Mouse (Mus musculus): ENCODE measurements at regions not wholly inside any gene's neighbourhood (a gene's known extent, or its start where the extent isn't known, plus 50 kb on each side); places are given as distances from the start of the nearest gene placed in this dataset.

GRCm38 (mm10) chr13:31465141-31465540 lies 90.8 kb upstream of the Foxq1 start:
- H3K4me1 ChIP-seq (replicated peaks; ENCODE audit: control insufficient read depth, insufficient read depth, low read length) = no peaks in the 10 kb centered on the region
- H3K4me2 ChIP-seq (replicated peaks; ENCODE audit: low read depth, low read length) = no peak overlapping the region
- no peak overlapping the region for H3K27ac ChIP-seq (ENCODE audit: low read depth, low read length)
- no peaks in the 10 kb centered on the region for H3K27me3 ChIP-seq (ENCODE audit: control insufficient read depth, insufficient read depth, low read length)
- no peaks in the 10 kb centered on the region for H3K9me3 ChIP-seq (ENCODE audit: control insufficient read depth, low read length)
- H3K4me3 ChIP-seq (ENCODE audit: low read depth, low read length) = no peak overlapping the region
- 87% methylated on average over 8 of the region's 8 CpGs for WGBS
- no peaks in the 10 kb centered on the region for H3K36me3 ChIP-seq (ENCODE audit: control insufficient read depth, insufficient read depth, low read length)
- H3K9ac ChIP-seq (ENCODE audit: low read depth, low read length) = no peak overlapping the region
- ATAC-seq (ENCODE audit: low FRiP score) (no peak), DNase-seq (ENCODE audit: low spot score) (no peak)

GRCm38 (mm10) chr13:31465711-31466110 lies 90.2 kb upstream of the Foxq1 start:
- ATAC-seq (ENCODE audit: low FRiP score) (no peak), DNase-seq (ENCODE audit: low spot score) (no peak)
- 82% methylated on average over 4 of the region's 4 CpGs for WGBS
- no peaks in the 10 kb centered on the region for H3K36me3 ChIP-seq (ENCODE audit: control insufficient read depth, insufficient read depth, low read length)
- H3K9ac ChIP-seq (ENCODE audit: low read depth, low read length) = no peak overlapping the region
- no peaks in the 10 kb centered on the region for H3K9me3 ChIP-seq (ENCODE audit: control insufficient read depth, low read length)
- H3K27me3 ChIP-seq (ENCODE audit: control insufficient read depth, insufficient read depth, low read length) = no peaks in the 10 kb centered on the region
- H3K27ac ChIP-seq (ENCODE audit: low read depth, low read length) = no peak overlapping the region
- no peak overlapping the region for H3K4me3 ChIP-seq (ENCODE audit: low read depth, low read length)
- no peak overlapping the region for H3K4me2 ChIP-seq (replicated peaks; ENCODE audit: low read depth, low read length)
- no peaks in the 10 kb centered on the region for H3K4me1 ChIP-seq (replicated peaks; ENCODE audit: control insufficient read depth, insufficient read depth, low read length)

GRCm38 (mm10) chr13:31468131-31468530 lies 87.8 kb upstream of the Foxq1 start:
- H3K9ac ChIP-seq (ENCODE audit: low read depth, low read length) = no peak overlapping the region
- DNase-seq (ENCODE audit: low spot score) (no peak), ATAC-seq (ENCODE audit: low FRiP score) (no peak)
- no peak overlapping the region for H3K27ac ChIP-seq (ENCODE audit: low read depth, low read length)
- H3K4me3 ChIP-seq (ENCODE audit: low read depth, low read length) = no peak overlapping the region
- H3K9me3 ChIP-seq (ENCODE audit: control insufficient read depth, low read length) = no peaks in the 10 kb centered on the region
- no peaks in the 10 kb centered on the region for H3K27me3 ChIP-seq (ENCODE audit: control insufficient read depth, insufficient read depth, low read length)
- no peak overlapping the region for H3K4me2 ChIP-seq (replicated peaks; ENCODE audit: low read depth, low read length)
- 84% methylated on average over 3 of the region's 3 CpGs for WGBS
- no peaks in the 10 kb centered on the region for H3K36me3 ChIP-seq (ENCODE audit: control insufficient read depth, insufficient read depth, low read length)
- no peaks in the 10 kb centered on the region for H3K4me1 ChIP-seq (replicated peaks; ENCODE audit: control insufficient read depth, insufficient read depth, low read length)

- Histone ChIP-seq H3K4me3 (ENCODE audit: low read depth, low read length) (no peak overlapping the region), H3K9ac (ENCODE audit: low read depth, low read length) (no peak overlapping the region), H3K9me3 (ENCODE audit: control insufficient read depth, low read length) (no peaks in the 10 kb centered on the region), H3K27ac (ENCODE audit: low read depth, low read length) (no peak overlapping the region), H3K27me3 (ENCODE audit: control insufficient read depth, insufficient read depth, low read length) (no peaks in the 10 kb centered on the region), H3K36me3 (ENCODE audit: control insufficient read depth, insufficient read depth, low read length) (no peaks in the 10 kb centered on the region), H3K4me1 (replicated peaks; ENCODE audit: control insufficient read depth, insufficient read depth, low read length) (no peaks in the 10 kb centered on the region), H3K4me2 (replicated peaks; ENCODE audit: low read depth, low read length) (no peak overlapping the region)
- DNase-seq (ENCODE audit: low spot score) = no peak
- ATAC-seq (ENCODE audit: low FRiP score) = no peak
- 73% methylated on average over 3 of the region's 3 CpGs for WGBS
These were observed 87.0 kb upstream of the Foxq1 start for GRCm38 (mm10) chr13:31468983-31469382.

- WGBS = 78% methylated on average over 5 of the region's 5 CpGs
- no peak overlapping the region for H3K4me2 ChIP-seq (replicated peaks; ENCODE audit: low read depth, low read length)
- no peaks in the 10 kb centered on the region for H3K36me3 ChIP-seq (ENCODE audit: control insufficient read depth, insufficient read depth, low read length)
- ATAC-seq (ENCODE audit: low FRiP score) (no peak), DNase-seq (ENCODE audit: low spot score) (no peak)
- no peaks in the 10 kb centered on the region for H3K9me3 ChIP-seq (ENCODE audit: control insufficient read depth, low read length)
- H3K27ac ChIP-seq (ENCODE audit: low read depth, low read length) = no peak overlapping the region
- no peak overlapping the region for H3K4me3 ChIP-seq (ENCODE audit: low read depth, low read length)
- no peaks in the 10 kb centered on the region for H3K4me1 ChIP-seq (replicated peaks; ENCODE audit: control insufficient read depth, insufficient read depth, low read length)
- H3K27me3 ChIP-seq (ENCODE audit: control insufficient read depth, insufficient read depth, low read length) = no peaks in the 10 kb centered on the region
- H3K9ac ChIP-seq (ENCODE audit: low read depth, low read length) = no peak overlapping the region
These were observed 83.6 kb upstream of the Foxq1 start for GRCm38 (mm10) chr13:31472366-31472765.

GRCm38 (mm10) chr13:31472804-31473203 lies 83.1 kb upstream of the Foxq1 start:
- Histone ChIP-seq H3K27ac (ENCODE audit: low read depth, low read length) (no peak overlapping the region), H3K9ac (ENCODE audit: low read depth, low read length) (no peak overlapping the region), H3K9me3 (ENCODE audit: control insufficient read depth, low read length) (no peaks in the 10 kb centered on the region), H3K36me3 (ENCODE audit: control insufficient read depth, insufficient read depth, low read length) (no peaks in the 10 kb centered on the region), H3K4me1 (replicated peaks; ENCODE audit: control insufficient read depth, insufficient read depth, low read length) (no peaks in the 10 kb centered on the region), H3K4me3 (ENCODE audit: low read depth, low read length) (no peak overlapping the region), H3K4me2 (replicated peaks; ENCODE audit: low read depth, low read length) (no peak overlapping the region), H3K27me3 (ENCODE audit: control insufficient read depth, insufficient read depth, low read length) (no peaks in the 10 kb centered on the region)
- DNase-seq (ENCODE audit: low spot score) (no peak), ATAC-seq (ENCODE audit: low FRiP score) (no peak)
- 65% methylated on average over 4 of the region's 4 CpGs for WGBS

GRCm38 (mm10) chr13:31473275-31473674 lies 82.7 kb upstream of the Foxq1 start:
- no peak overlapping the region for H3K27ac ChIP-seq (ENCODE audit: low read depth, low read length)
- no peak for DNase-seq (ENCODE audit: low spot score)
- H3K36me3 ChIP-seq (ENCODE audit: control insufficient read depth, insufficient read depth, low read length) = no peaks in the 10 kb centered on the region
- no peaks in the 10 kb centered on the region for H3K9me3 ChIP-seq (ENCODE audit: control insufficient read depth, low read length)
- ATAC-seq (ENCODE audit: low FRiP score) = no peak
- H3K27me3 ChIP-seq (ENCODE audit: control insufficient read depth, insufficient read depth, low read length) = no peaks in the 10 kb centered on the region
- no peak overlapping the region for H3K9ac ChIP-seq (ENCODE audit: low read depth, low read length)
- no peaks in the 10 kb centered on the region for H3K4me1 ChIP-seq (replicated peaks; ENCODE audit: control insufficient read depth, insufficient read depth, low read length)
- no peak overlapping the region for H3K4me2 ChIP-seq (replicated peaks; ENCODE audit: low read depth, low read length)
- H3K4me3 ChIP-seq (ENCODE audit: low read depth, low read length) = no peak overlapping the region
- WGBS = 86% methylated on average over 1 of the region's 1 CpGs

- Histone ChIP-seq H3K27me3 (ENCODE audit: control insufficient read depth, insufficient read depth, low read length) (no peaks in the 10 kb centered on the region), H3K36me3 (ENCODE audit: control insufficient read depth, insufficient read depth, low read length) (no peaks in the 10 kb centered on the region), H3K4me2 (replicated peaks; ENCODE audit: low read depth, low read length) (no peak overlapping the region), H3K4me3 (ENCODE audit: low read depth, low read length) (no peak overlapping the region), H3K9ac (ENCODE audit: low read depth, low read length) (no peak overlapping the region), H3K27ac (ENCODE audit: low read depth, low read length) (no peak overlapping the region), H3K4me1 (replicated peaks; ENCODE audit: control insufficient read depth, insufficient read depth, low read length) (no peaks in the 10 kb centered on the region), H3K9me3 (ENCODE audit: control insufficient read depth, low read length) (no peaks in the 10 kb centered on the region)
- WGBS = 87% methylated on average over 3 of the region's 3 CpGs
- no peak for ATAC-seq (ENCODE audit: low FRiP score)
- DNase-seq (ENCODE audit: low spot score) = no peak
These were observed 80.1 kb upstream of the Foxq1 start for GRCm38 (mm10) chr13:31475845-31476244.

GRCm38 (mm10) chr13:31477171-31477867 lies 78.6 kb upstream of the Foxq1 start:
- Histone ChIP-seq H3K27ac (ENCODE audit: low read depth, low read length) (no peak overlapping the region), H3K4me1 (replicated peaks; ENCODE audit: control insufficient read depth, insufficient read depth, low read length) (no peaks in the 10 kb centered on the region), H3K9ac (ENCODE audit: low read depth, low read length) (no peak overlapping the region), H3K4me3 (ENCODE audit: low read depth, low read length) (no peak overlapping the region), H3K36me3 (ENCODE audit: control insufficient read depth, insufficient read depth, low read length) (no peaks in the 10 kb centered on the region), H3K4me2 (replicated peaks; ENCODE audit: low read depth, low read length) (no peak overlapping the region), H3K9me3 (ENCODE audit: control insufficient read depth, low read length) (no peaks in the 10 kb centered on the region), H3K27me3 (ENCODE audit: control insufficient read depth, insufficient read depth, low read length) (no peaks in the 10 kb centered on the region)
- DNase-seq (ENCODE audit: low spot score) = no peak
- no peak for ATAC-seq (ENCODE audit: low FRiP score)
- 52% methylated on average over 1 of the region's 1 CpGs for WGBS
